Mouse (Mus musculus) kidney, embryonic 15.5 days (tissue): Measurements from ENCODE around the gene Cfap70. TPM values are rescaled to one million over a fixed set of nuclear protein-coding genes. Genes with fewer than 3 reads are reported as not detected.

Experiments
- ATAC-seq: fragments of 200-750 bp; cut with Nextera tagmentation; replicated peaks from 2 replicates; pipeline ENCODE4 v1.8.0; 2017; ENCODE audit warnings: moderate TSS enrichment; ENCODE audit not compliant: low FRiP score
- H3K27ac ChIP-seq: fragments of 300-500 bp; sonication (generic); 2 replicates; pipeline ENCODE4 v1.5.1; 2015; ENCODE audit warnings: mild to moderate bottlenecking, inconsistent platforms
- H3K27me3 ChIP-seq: fragments of 300-500 bp; sonication (generic); 2 replicates; pipeline ENCODE4 v1.6.1; 2015; ENCODE audit warnings: inconsistent platforms
- H3K36me3 ChIP-seq: fragments of 300-500 bp; sonication (generic); 2 replicates; pipeline ENCODE4 v1.6.1; 2015; ENCODE audit warnings: inconsistent platforms
- H3K4me1 ChIP-seq: fragments of 300-500 bp; sonication (generic); 2 replicates; pipeline ENCODE4 v1.6.1; 2015; ENCODE audit warnings: inconsistent platforms
- H3K4me2 ChIP-seq: fragments of 300-500 bp; sonication (generic); 2 replicates; pipeline ENCODE4 v1.6.1; 2015; ENCODE audit warnings: moderate library complexity, mild to moderate bottlenecking, inconsistent platforms
- H3K4me3 ChIP-seq: fragments of 300-500 bp; sonication (generic); replicated peaks from 2 replicates; pipeline ENCODE4 v1.5.1; 2015; ENCODE audit warnings: mild to moderate bottlenecking, inconsistent platforms
- H3K9ac ChIP-seq: fragments of 300-500 bp; sonication (generic); 2 replicates; pipeline ENCODE4 v1.6.1; 2015; ENCODE audit warnings: mild to moderate bottlenecking, inconsistent platforms
- H3K9me3 ChIP-seq: fragments of 300-500 bp; sonication (generic); replicated peaks from 2 replicates; pipeline ENCODE4 v1.6.1; 2016; ENCODE audit warnings: inconsistent platforms
- WGBS: fragments of 180-500 bp; shearing (Covaris S2); methylation state at CpG from one replicate; pipeline ENCODE4 v1.1.7; 2015; ENCODE audit warnings: mixed read lengths; 5-methylcytosine and 5-hydroxymethylcytosine counted together
- polyA plus RNA-seq: library from polyadenylated mRNA; unstranded; fragments of >200 nt; fragmentation: Nextera tagmentation; extraction: Ambion mirVana; gene quantifications from 2 replicates; pipeline ENCODE4 v1.2.1, GENCODE M21; 2015

Gene Cfap70
- polyA plus RNA-seq, result 0.50 and 0.82 TPM in 2 replicates

DNA sequence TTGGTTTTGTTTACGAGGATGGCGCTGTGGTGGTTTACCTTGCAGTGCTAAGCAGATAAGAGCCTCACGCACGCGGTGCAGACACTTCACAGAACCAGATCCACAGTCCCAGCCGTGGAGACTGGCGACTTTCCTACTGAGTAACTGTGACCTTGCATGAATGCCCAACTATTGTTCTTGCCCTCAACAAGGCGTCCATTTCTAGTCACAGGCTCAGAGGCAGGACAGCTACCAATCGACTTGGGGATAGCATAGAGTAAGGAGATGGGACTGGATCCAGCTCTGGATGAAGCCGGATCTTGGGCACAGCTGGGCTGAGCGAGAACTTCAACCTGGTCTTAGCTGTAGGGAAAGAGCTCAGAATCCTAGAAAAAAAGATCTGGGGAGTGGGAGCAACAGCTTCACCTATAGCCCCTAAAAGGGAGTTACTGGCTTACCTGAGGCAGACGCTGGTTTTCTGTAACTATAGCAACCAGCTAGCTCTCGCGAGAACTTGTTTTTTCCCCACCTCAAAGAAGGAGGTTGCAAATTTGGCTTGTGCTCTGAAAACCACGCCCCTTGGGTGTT, at the start of gene Cfap70:
Cfap70 (minus strand) TSS at position 462 of the 567 bp plus-strand sequence.
- H3K27me3 ChIP-seq, result no peaks in the 10 kb centered on the region
- no peak within 1 kb of the TSS for H3K27ac ChIP-seq
- peak within 1 kb of the TSS; percentile 32 for H3K9ac ChIP-seq
- H3K36me3 ChIP-seq, result peaks cover 17% of the 10 kb centered on the region
- peak; percentile 74 for ATAC-seq
- H3K4me3 ChIP-seq, result peak within 1 kb of the TSS; percentile 48
- H3K4me1 ChIP-seq, result no peaks in the 10 kb centered on the region
- peak within 1 kb of the TSS; percentile 76 for H3K4me2 ChIP-seq
- 5% methylated on average over 15 of the region's 15 CpGs for WGBS
- no peaks in the 10 kb centered on the region for H3K9me3 ChIP-seq

DNA sequence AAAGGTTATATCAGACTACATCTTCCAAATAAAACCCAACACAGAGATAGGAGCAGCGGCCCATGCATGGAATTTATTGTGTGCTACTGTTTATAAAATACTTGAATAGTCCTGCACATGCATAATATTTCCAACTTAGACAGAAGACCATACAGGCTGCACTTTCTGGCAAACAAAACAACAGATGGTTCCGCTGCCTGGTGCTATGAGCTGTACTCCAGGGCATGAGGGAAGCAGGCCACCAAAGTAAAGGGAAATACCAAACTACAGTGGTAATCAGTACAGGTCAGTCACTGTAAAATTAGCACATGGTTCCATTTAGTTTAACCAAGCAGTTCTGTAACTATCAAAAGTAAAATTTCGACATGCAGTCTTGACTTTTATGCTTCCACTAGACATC, 48.0 kb upstream of the Cfap70 start:
- H3K4me1 ChIP-seq, result no peaks in the 10 kb centered on the region
- 95% methylated on average over 3 of the region's 3 CpGs for WGBS
- H3K36me3 ChIP-seq, result peaks cover 38% of the 10 kb centered on the region
- no peak for ATAC-seq
- H3K9me3 ChIP-seq, result no peaks in the 10 kb centered on the region
- no peak overlapping the region for H3K4me2 ChIP-seq
- H3K4me3 ChIP-seq, result no peak overlapping the region
- H3K9ac ChIP-seq, result no peak overlapping the region
- H3K27me3 ChIP-seq, result no peaks in the 10 kb centered on the region
- no peak overlapping the region for H3K27ac ChIP-seq

DNA sequence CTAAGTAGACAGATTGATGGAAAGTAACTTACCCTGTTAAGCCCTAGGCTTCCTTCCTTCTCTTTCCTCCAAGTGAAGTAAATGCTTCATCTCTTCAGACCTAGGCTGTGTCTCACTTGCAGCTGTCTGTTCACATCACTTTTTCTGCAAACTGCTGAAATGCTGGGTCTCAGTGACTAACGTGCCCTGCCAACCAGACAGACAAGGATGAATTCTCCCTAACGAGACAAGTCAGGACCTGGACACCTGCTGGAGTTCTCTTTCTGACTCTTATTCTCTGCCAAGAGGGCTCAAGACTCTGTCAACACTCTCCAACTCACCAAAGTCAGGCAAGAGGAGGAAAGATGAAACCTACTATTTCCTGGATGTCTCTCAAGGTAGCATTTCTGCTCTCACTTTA, 44.6 kb upstream of the Cfap70 start, which contains the start of gene Mss51:
Mss51 (minus strand) TSS at position 299 of the 400 bp plus-strand sequence.
- H3K27me3 ChIP-seq, result no peaks in the 10 kb centered on the region
- H3K4me1 ChIP-seq, result no peaks in the 10 kb centered on the region
- ATAC-seq, result no peak
- H3K9me3 ChIP-seq, result no peaks in the 10 kb centered on the region
- WGBS, result 71% methylated on average over 2 of the region's 2 CpGs
- H3K4me3 ChIP-seq, result no peak within 1 kb of the TSS
- no peak within 1 kb of the TSS for H3K4me2 ChIP-seq
- H3K27ac ChIP-seq, result no peak within 1 kb of the TSS
- no peak within 1 kb of the TSS for H3K9ac ChIP-seq
- H3K36me3 ChIP-seq, result peaks cover 56% of the 10 kb centered on the region

DNA sequence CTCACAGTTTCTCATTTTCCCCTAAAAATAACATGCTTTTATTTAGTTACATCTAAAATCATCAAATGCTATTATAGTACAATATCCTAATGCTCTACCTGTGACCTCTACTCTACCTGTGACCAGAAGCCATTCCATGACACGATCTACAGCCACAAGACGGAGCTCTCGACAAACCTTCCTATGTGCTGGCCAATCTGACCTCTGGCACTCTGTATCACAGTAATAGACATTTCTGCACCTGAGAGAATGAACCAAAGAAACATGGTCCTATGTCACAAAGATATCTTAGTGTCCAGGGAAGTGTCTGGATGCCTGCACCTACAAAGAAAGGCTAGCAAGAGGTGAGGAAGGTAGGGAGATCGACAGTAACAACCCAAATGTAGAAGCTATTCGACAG, 34.0 kb upstream of the Cfap70 start:
- Histone ChIP-seq H3K9me3 (no peaks in the 10 kb centered on the region), H3K4me3 (no peak overlapping the region), H3K27me3 (no peaks in the 10 kb centered on the region), H3K36me3 (peaks cover 42% of the 10 kb centered on the region), H3K9ac (no peak overlapping the region), H3K27ac (no peak overlapping the region), H3K4me1 (peaks cover 3% of the 10 kb centered on the region; the same call in 1 of the 2 replicates), H3K4me2 (no peak overlapping the region)
- WGBS, result 92% methylated on average over 5 of the region's 5 CpGs
- no peak for ATAC-seq

DNA sequence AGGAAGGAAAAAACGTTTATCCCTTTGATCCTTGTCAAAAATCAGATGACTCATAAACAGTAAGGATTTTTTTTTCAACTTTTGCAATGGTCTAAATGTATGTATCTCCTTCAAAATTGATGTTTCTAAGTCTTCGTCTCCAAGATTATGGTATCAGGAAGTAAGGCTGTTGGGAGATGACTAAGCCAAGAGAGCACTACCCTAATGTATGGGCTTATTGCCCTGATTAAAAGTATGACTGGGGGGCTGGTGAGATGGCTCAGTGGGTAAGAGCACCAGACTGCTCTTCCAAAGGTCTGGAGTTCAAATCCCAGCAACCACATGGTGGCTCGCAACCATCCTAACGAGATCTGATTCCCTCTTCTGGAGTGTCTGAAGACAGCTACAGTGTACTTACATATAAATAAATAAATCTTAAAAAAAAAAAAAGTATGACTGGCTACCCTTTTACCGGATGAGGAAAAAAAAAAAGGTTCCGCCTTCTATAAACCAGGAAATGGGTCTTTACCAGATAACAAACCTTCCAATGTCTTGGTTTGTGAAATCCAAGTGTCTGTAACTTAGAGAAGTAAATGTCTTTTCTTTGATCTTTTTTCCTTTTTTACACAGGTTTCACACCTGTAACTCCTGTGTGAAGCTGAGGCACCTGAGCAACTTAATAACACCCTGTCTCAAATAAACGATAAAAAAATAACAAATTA, 30.2 kb upstream of the Cfap70 start:
- no peak overlapping the region for H3K9ac ChIP-seq
- no peaks in the 10 kb centered on the region for H3K9me3 ChIP-seq
- no peaks in the 10 kb centered on the region for H3K27me3 ChIP-seq
- H3K36me3 ChIP-seq, result peaks cover 24% of the 10 kb centered on the region
- no peak overlapping the region for H3K4me2 ChIP-seq
- no peak overlapping the region for H3K27ac ChIP-seq
- H3K4me1 ChIP-seq, result peaks cover 7% of the 10 kb centered on the region; the same call in 1 of the 2 replicates
- 91% methylated on average over 7 of the region's 7 CpGs for WGBS
- no peak for ATAC-seq
- no peak overlapping the region for H3K4me3 ChIP-seq

DNA sequence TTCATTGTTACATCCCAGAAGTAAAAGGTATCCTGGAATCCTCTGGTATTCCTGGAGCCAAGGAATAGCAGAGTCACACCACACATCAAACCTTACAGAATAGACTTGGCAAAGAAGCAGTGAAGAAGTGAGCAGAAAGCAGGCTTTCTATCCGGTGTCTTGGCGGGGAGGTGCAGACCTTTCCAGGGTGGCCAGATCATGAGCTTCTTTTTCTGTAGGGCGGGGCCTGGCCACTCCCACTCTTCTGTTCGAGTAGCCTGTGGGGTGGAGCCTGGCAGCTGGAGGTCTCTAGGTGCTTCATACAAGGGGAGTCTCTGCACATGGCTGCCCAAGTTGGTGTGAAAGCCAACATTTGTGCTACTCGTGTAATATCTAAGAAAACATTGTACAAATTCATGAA, 29.2 kb upstream of the Cfap70 start:
- ATAC-seq, result no peak
- Histone ChIP-seq H3K27me3 (no peaks in the 10 kb centered on the region), H3K4me1 (peaks cover 7% of the 10 kb centered on the region; the same call in 1 of the 2 replicates), H3K4me3 (no peak overlapping the region), H3K36me3 (peaks cover 20% of the 10 kb centered on the region), H3K27ac (no peak overlapping the region), H3K9me3 (no peaks in the 10 kb centered on the region), H3K4me2 (no peak overlapping the region), H3K9ac (no peak overlapping the region)
- 25% methylated on average over 5 of the region's 5 CpGs for WGBS

DNA sequence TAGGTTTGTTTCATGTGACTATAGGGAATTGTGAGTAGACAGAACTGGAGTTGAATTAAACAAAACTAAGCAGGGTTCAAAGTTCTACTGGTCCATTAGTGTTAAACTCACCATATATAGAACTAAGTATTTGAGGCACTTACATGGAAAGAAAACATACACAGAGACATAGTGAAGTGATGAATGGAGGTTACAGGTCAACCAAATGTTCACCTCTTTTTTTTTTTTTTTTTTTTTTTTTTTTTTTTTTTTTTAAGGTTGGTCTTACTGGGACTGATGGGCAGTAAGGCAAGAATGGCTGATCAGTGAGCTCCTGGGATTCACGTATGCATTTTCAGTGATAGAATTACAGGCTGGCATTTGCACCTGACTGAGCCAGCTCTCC, 28.2 kb upstream of the Cfap70 start:
- WGBS, result 44% methylated on average over 1 of the region's 1 CpGs
- no peaks in the 10 kb centered on the region for H3K9me3 ChIP-seq
- H3K4me2 ChIP-seq, result peak overlapping the region; percentile 70
- H3K36me3 ChIP-seq, result peaks cover 16% of the 10 kb centered on the region
- no peak; the same call in 1 of the 2 replicates for ATAC-seq
- H3K4me1 ChIP-seq, result peaks cover 7% of the 10 kb centered on the region; the same call in 1 of the 2 replicates
- no peaks in the 10 kb centered on the region for H3K27me3 ChIP-seq
- peak overlapping the region; percentile 54; the same call in 1 of the 2 replicates for H3K9ac ChIP-seq
- H3K4me3 ChIP-seq, result peak overlapping the region; percentile 65
- no peak overlapping the region for H3K27ac ChIP-seq

DNA sequence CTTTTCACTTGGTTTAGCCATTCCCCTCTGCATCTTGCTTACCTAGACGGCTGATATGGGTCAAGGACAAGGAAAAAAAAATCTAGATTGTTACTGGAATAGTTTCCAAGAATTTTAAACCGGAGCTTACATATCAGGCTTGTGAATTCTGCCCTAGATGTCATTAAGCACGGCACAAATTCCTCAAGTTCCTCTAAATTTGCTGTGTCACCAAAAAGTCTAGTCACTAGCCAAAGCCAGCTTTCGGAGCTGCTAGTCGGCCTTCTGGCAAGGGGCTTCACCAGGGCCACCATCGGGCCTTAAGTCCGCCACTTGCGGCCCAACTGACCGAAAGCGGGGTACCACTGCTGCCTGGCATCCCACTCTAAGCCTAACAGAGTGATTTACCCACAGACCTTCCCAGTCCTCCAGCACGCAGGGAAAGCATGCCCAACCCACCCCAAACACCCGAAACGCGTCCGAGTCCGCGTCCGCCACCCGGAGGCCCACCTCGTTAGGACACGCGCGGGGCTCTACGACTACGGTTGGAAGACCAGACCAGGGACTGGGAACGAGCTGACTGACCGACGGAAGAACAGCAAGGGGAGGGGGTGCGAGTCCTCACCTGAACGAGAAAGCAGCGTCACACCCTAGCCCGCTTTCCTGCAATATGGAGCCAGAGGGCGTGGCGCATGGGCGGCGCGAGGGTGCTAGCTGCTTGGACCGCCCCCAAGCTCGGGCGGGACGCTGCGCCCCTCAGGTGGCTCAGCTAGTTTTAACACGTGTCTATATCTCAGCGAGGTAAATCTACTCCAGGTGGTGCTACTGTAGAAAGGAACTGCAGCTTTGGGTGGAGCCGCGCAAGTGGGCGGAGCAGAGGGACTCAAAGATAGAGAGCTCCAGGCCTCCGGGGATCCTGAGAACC, 27.5 kb upstream of the Cfap70 start, which contains the start of gene Anxa7:
Anxa7 (minus strand) TSS at position 843 of the 904 bp plus-strand sequence.
- peak; percentile 91 for ATAC-seq
- 1% methylated on average over 48 of the region's 48 CpGs for WGBS
- no peaks in the 10 kb centered on the region for H3K27me3 ChIP-seq
- H3K9me3 ChIP-seq, result no peaks in the 10 kb centered on the region
- H3K4me3 ChIP-seq, result peak within 1 kb of the TSS; percentile 65
- peak within 1 kb of the TSS; percentile 45 for H3K27ac ChIP-seq
- peaks cover 11% of the 10 kb centered on the region for H3K36me3 ChIP-seq
- peak within 1 kb of the TSS; percentile 70 for H3K4me2 ChIP-seq
- H3K4me1 ChIP-seq, result peaks cover 7% of the 10 kb centered on the region; the same call in 1 of the 2 replicates
- peak within 1 kb of the TSS; percentile 54 for H3K9ac ChIP-seq

DNA sequence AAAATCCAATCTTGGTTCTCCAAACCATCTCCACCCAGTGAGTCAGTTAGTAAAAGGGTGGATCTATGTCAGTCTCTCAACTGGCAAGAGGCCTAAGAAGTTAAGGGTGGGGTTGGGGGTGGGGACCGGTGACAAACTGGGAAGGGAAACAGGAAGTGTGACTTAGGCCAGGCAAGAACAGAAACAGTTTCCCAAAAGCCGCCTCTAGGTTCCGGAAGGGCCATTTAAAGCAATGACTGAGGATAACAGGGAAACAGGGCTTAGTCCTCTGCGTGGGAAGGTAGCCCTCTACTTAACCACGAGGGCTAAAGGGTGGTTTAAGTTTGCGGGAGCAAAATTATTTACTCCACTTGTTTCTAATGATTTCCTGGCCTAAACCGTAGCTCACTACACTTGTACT, 26.8 kb upstream of the Cfap70 start:
- peak overlapping the region; percentile 65 for H3K4me3 ChIP-seq
- H3K27me3 ChIP-seq, result no peaks in the 10 kb centered on the region
- peak overlapping the region; percentile 70 for H3K4me2 ChIP-seq
- peaks cover 7% of the 10 kb centered on the region; the same call in 1 of the 2 replicates for H3K4me1 ChIP-seq
- H3K9ac ChIP-seq, result peak overlapping the region; percentile 54; the same call in 1 of the 2 replicates
- ATAC-seq, result 0 out of 2 replicates have a peak, but pooled peaks have one; percentile 33
- H3K27ac ChIP-seq, result peak overlapping the region; percentile 45
- peaks cover 4% of the 10 kb centered on the region for H3K36me3 ChIP-seq
- WGBS, result 12% methylated on average over 7 of the region's 7 CpGs
- H3K9me3 ChIP-seq, result no peaks in the 10 kb centered on the region

DNA sequence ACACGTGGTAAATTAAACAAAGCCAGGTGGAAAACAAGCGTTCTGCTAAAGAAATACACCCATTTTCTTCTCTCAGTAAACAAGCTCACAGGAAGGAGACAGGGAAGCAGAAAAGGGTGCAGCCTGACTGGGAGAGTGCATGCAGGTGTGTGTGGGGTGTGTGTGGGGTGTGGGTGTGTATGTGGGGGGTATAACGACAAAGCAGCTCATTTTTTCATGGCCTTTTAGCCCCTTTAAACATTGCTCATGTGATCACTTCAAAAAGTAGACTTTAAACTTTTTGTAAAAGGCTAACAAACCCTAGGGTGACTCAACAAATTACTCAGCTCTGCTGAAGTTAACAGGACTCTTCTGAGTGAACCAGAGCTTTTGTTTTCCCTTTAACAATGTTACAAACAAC, 26.4 kb upstream of the Cfap70 start:
- Histone ChIP-seq H3K36me3 (no peaks in the 10 kb centered on the region), H3K9me3 (no peaks in the 10 kb centered on the region), H3K4me2 (peak overlapping the region; percentile 70), H3K27ac (0 out of 2 replicates have a peak overlapping the region, but pooled peaks have one; percentile 45), H3K9ac (no peak overlapping the region), H3K4me3 (peak overlapping the region; percentile 65), H3K27me3 (no peaks in the 10 kb centered on the region), H3K4me1 (peaks cover 7% of the 10 kb centered on the region; the same call in 1 of the 2 replicates)
- 42% methylated on average over 3 of the region's 3 CpGs for WGBS
- ATAC-seq, result no peak

DNA sequence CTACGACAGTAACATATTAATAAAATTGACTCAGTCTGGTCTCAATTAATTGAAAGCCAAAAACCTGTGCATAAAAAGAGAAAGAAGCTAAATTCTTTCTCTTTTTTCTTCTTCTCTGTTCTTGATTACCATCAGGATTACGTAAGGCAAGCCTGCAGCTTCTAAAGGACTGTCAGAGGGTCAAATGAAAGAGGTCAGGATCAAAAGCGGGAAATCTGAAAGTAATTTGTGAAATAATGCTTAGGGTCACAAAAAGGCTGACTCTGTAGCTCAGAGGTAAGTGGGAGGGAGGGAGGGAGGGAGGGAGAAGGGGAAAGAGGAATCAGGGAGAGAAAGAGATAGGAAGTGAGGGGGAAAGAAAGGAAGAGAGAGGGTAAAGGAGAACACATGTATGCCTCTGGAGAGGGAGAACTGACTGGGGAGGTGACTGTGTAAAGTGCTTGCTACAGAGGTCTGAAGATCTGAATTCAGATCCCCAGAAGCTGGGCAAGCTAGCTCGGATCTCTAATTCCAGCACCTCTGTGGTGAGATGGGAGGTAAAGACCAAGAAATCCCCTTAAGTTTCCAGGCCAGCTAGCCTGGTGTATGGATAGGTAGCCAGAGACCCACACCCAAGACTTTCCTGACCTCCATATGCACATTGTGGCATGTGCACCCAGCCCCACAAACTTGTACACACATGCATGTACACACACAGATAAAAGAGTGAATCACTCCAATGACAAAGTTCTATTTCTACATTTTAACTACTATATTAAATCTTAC, 25.4 kb upstream of the Cfap70 start:
- no peaks in the 10 kb centered on the region for H3K36me3 ChIP-seq
- WGBS, result 56% methylated on average over 4 of the region's 4 CpGs
- ATAC-seq, result no peak
- no peak overlapping the region for H3K9ac ChIP-seq
- no peak overlapping the region for H3K4me2 ChIP-seq
- H3K27me3 ChIP-seq, result no peaks in the 10 kb centered on the region
- no peak overlapping the region for H3K27ac ChIP-seq
- no peaks in the 10 kb centered on the region for H3K9me3 ChIP-seq
- no peak overlapping the region for H3K4me3 ChIP-seq
- H3K4me1 ChIP-seq, result peaks cover 7% of the 10 kb centered on the region; the same call in 1 of the 2 replicates
